Mouse (Mus musculus) midbrain, postnatal 0 days (tissue): ENCODE results near the gene Oas1d. TPM values are rescaled to one million over a fixed set of nuclear protein-coding genes. Genes with fewer than 3 reads are reported as not detected.
"Not testable (repeated sequence)": the region's sequence is repeated elsewhere in the genome, so short reads cannot be mapped to it uniquely, and the experiment has no call there.

ENCODE experiments used
- ATAC-seq: fragments of 200-750 bp; cut with Nextera tagmentation; 2 replicates; pipeline ENCODE4 v1.8.0; 2017; ENCODE audit warnings: moderate number of reproducible peaks, mild to moderate bottlenecking, moderate TSS enrichment, moderate library complexity; ENCODE audit not compliant: low FRiP score
- DNase-seq: peaks from one replicate; pipeline ENCODE4 v3.0.0-alpha.2; 2015; ENCODE audit warnings: low spot score
- H3K27ac ChIP-seq: fragments of 300-500 bp; sonication (generic); 2 replicates; pipeline ENCODE4 v1.5.1; 2014; ENCODE audit warnings: low read depth, mild to moderate bottlenecking, low read length, mixed read lengths
- H3K27me3 ChIP-seq: fragments of 300-500 bp; sonication (generic); 2 replicates; pipeline ENCODE4 v1.6.1; 2014; ENCODE audit warnings: low read length, control low read depth, mixed read lengths; ENCODE audit not compliant: insufficient read depth
- H3K36me3 ChIP-seq: fragments of 300-500 bp; sonication (generic); 2 replicates; pipeline ENCODE4 v1.6.1; 2014; ENCODE audit warnings: low read length, control low read depth, mixed read lengths; ENCODE audit not compliant: insufficient read depth
- H3K4me1 ChIP-seq: fragments of 300-500 bp; sonication (generic); 2 replicates; pipeline ENCODE4 v1.6.1; 2014; ENCODE audit warnings: mild to moderate bottlenecking, control low read depth, antibody characterized with exemption, low read length, mixed read lengths; ENCODE audit not compliant: insufficient read depth
- H3K4me2 ChIP-seq: fragments of 300-500 bp; sonication (generic); 2 replicates; pipeline ENCODE4 v1.6.1; 2014; ENCODE audit warnings: low read depth, mild to moderate bottlenecking, low read length, mixed read lengths; ENCODE audit not compliant: poor library complexity, severe bottlenecking
- H3K4me3 ChIP-seq: fragments of 300-500 bp; sonication (generic); 2 replicates; pipeline ENCODE4 v1.5.1; 2014; ENCODE audit warnings: low read depth, mild to moderate bottlenecking, low read length, moderate library complexity
- H3K9ac ChIP-seq: fragments of 300-500 bp; sonication (generic); replicated peaks from 2 replicates; pipeline ENCODE4 v1.6.1; 2014; ENCODE audit warnings: mild to moderate bottlenecking, low read length, moderate library complexity, mixed read lengths; ENCODE audit not compliant: poor library complexity, severe bottlenecking
- H3K9me3 ChIP-seq: fragments of 300-500 bp; sonication (generic); 2 replicates; pipeline ENCODE4 v1.6.1; 2016; ENCODE audit warnings: low read length, control low read depth
- CTCF ChIP-seq: IDR thresholded peaks from 2 replicates; pipeline ENCODE4 v1.5.1; 2016; ENCODE audit warnings: antibody characterized with exemption, mild to moderate bottlenecking
- WGBS: fragments of 180-500 bp; shearing (Covaris S2); extraction: QIAGEN DNeasy Blood & Tissue Kit; methylation state at CpG from one replicate; pipeline ENCODE4 v1.1.7; 2014; 5-methylcytosine and 5-hydroxymethylcytosine counted together
- polyA plus RNA-seq: library from polyadenylated mRNA; unstranded; fragments of >200 nt; fragmentation: Nextera tagmentation; extraction: Ambion mirVana; gene quantifications from 2 replicates; pipeline ENCODE4 v1.2.1, GENCODE M21; 2015
- total RNA-seq: library from RNA; depleted of rRNA; stranded (reverse); fragments of >200 nt; gene quantifications from 2 replicates; pipeline ENCODE4 v1.2.3, GENCODE M21; 2014

Oas1d gene
- total and polyA plus RNA-seq, 2 experiments from 2014 or later: 0.22 to 0.78 TPM

DNA sequence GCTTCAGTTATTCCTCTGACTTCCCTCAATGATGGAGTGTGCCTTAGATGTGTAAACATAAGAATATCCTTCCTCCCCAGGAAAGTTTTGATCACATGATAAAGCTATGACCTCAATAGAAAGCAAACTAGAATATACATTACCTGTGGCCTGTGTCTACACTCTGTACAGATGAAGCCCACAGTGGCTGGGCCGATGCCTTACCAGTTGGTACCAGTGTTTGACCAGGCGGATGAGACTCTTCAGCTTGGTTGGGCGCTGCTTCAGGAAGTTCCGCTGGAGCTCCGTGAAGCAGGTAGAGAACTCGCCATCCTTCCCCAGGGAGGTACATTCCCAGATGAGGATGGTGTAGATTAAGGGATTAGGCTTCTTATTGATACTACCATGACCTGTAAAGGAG is 32.7 kb upstream of the Oas1d start:
- not testable (repeated sequence) for DNase-seq, H3K27ac ChIP-seq, H3K4me3 ChIP-seq, H3K9me3 ChIP-seq, ATAC-seq, H3K4me1 ChIP-seq, H3K9ac ChIP-seq, H3K4me2 ChIP-seq, H3K27me3 ChIP-seq, H3K36me3 ChIP-seq
- 91% methylated on average over 6 of the region's 6 CpGs for WGBS

DNA sequence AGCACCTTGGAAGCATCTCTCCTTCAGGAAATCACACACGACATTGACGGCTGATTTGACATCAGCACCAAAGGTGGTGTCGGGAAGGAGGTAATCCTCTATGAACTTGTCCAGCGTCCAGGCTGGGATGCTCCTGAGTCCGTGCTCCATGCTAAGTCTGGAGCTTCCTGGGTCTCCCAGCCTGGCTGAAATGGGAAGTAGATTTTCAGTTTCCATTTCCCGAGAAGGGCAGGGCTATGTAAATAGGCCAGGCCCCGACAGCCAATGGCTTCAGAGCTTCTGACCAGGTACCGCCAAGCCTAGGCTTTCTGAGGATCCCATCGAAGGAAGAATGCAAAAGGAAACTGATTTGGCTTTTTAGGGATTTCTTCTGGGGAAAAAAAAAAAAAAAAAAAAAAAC is 26.9 kb upstream of the Oas1d start, which contains the start of gene Oas1g:
Gene Oas1g, minus strand, starts transcription at position 201 of the 400 bp plus-strand sequence.
- not testable (repeated sequence) for H3K9ac ChIP-seq, H3K27me3 ChIP-seq, DNase-seq, H3K4me3 ChIP-seq, H3K27ac ChIP-seq, ATAC-seq, H3K9me3 ChIP-seq, H3K4me2 ChIP-seq, H3K4me1 ChIP-seq, H3K36me3 ChIP-seq
- 46% methylated on average over 6 of the region's 9 CpGs for WGBS

DNA sequence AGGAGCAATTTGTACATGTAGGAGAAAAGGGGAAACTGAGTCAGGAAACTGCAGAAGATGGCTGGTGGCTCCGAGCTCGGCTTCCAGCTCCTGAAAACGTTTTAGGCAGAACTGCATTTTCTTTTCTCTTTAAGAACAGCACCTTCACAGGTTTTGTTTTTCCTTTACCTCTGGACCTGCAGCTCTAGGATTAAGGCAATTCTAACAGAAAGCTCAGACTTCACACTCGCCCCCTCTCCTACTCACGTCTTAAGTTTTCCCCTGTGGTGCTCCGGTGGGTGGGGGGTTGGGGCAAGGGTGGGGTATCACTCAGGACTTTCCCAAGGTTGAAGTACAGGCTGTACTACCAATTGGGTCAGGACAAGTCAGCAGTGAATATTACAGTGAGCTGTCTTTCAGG is 26.5 kb upstream of the Oas1d start:
- no peak for TF ChIP-seq CTCF
- Histone ChIP-seq H3K9me3 (no peaks in the 10 kb centered on the region), H3K27ac (no peak overlapping the region), H3K27me3 (no peaks in the 10 kb centered on the region), H3K4me2 (no peak overlapping the region), H3K9ac (no peak overlapping the region), H3K4me3 (no peak overlapping the region), H3K4me1 (no peaks in the 10 kb centered on the region), H3K36me3 (no peaks in the 10 kb centered on the region)
- 53% methylated on average over 6 of the region's 6 CpGs for WGBS
- DNase-seq (no peak), ATAC-seq (no peak)

DNA sequence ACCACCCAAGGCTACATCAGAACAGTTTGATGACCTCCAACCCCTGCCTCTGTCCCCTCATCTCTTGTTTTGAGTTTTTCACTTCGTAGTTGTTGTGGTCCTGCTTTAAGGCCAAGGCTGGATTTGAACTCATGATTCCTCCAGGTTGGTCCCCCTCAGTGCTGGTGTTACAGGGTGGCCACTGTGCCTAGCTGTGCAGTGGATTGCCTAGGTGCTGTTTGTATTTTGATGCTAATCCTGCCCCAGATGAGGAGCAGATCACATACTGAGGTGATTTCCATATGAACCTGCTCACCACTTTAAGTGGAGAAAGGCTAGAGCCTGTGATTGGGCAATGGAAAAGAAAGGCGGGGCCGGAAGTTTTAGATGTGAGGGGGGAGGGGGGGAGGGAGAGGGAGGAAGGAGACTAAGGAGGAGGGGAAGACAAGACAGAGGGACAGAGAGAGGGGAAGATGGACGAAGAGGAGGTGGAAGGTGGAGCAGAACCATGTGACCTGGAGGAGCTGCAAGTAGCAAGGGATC is 26.0 kb upstream of the Oas1d start:
- H3K27me3 ChIP-seq, H3K36me3 ChIP-seq, H3K4me1 ChIP-seq, ATAC-seq, H3K9ac ChIP-seq, H3K27ac ChIP-seq, DNase-seq, H3K9me3 ChIP-seq, H3K4me3 ChIP-seq, H3K4me2 ChIP-seq: not testable (repeated sequence)
- 34% methylated on average over 4 of the region's 4 CpGs for WGBS

DNA sequence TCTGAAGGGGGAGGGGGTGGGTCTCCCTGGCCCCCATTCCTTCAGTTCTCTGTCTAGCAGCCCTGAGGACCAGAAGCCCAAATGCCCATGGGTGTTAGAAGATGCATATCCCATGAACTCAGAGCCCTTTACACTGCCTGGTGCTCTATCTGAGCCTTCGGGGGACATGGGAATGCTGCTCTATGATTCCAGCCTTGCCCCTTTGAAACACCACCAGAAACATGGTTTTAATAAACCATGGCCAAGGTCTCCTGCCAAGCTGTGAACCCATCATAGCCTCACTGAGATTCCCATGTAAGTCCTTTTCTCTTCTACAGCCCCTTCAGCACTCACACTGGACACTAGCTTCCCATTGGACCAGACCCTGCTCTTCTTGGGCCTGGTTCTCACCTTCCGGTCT is 24.3 kb upstream of the Oas1d start:
- TF ChIP-seq CTCF: no peak
- ATAC-seq (no peak), DNase-seq (no peak)
- WGBS: 79% methylated on average over 2 of the region's 2 CpGs
- H3K27ac ChIP-seq: no peak overlapping the region
- no peaks in the 10 kb centered on the region for H3K27me3 ChIP-seq
- H3K4me2 ChIP-seq: no peak overlapping the region
- H3K36me3 ChIP-seq: no peaks in the 10 kb centered on the region
- no peaks in the 10 kb centered on the region for H3K9me3 ChIP-seq
- no peak overlapping the region for H3K9ac ChIP-seq
- no peak overlapping the region for H3K4me3 ChIP-seq
- no peaks in the 10 kb centered on the region for H3K4me1 ChIP-seq

DNA sequence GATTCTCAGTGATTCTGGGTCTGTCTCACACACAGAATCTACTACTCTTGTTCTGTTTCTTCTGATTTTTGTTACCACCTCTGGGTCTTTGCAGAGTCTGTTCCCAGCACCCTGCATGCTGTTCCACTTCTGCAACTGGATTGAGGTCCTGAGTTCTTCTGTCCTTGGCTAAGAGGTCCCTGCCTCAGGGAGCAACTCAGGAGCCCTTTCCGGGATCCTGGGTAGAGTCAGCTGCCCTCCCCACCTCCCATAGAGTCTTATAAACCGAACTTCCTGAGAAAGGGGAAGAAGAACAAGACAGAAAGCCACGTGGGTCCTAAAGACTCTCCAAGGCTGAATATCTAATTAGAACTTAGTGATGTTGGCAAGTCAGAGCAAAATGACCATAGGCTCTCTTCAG is 23.3 kb upstream of the Oas1d start:
- no peaks in the 10 kb centered on the region for H3K9me3 ChIP-seq
- no peak for DNase-seq
- WGBS: 46% methylated on average over 3 of the region's 3 CpGs
- H3K27me3 ChIP-seq: no peaks in the 10 kb centered on the region
- TF ChIP-seq CTCF: no peak
- H3K27ac ChIP-seq: no peak overlapping the region
- H3K4me1 ChIP-seq: no peaks in the 10 kb centered on the region
- ATAC-seq: no peak
- H3K4me2 ChIP-seq: no peak overlapping the region
- H3K36me3 ChIP-seq: no peaks in the 10 kb centered on the region
- no peak overlapping the region for H3K4me3 ChIP-seq
- H3K9ac ChIP-seq: no peak overlapping the region

DNA sequence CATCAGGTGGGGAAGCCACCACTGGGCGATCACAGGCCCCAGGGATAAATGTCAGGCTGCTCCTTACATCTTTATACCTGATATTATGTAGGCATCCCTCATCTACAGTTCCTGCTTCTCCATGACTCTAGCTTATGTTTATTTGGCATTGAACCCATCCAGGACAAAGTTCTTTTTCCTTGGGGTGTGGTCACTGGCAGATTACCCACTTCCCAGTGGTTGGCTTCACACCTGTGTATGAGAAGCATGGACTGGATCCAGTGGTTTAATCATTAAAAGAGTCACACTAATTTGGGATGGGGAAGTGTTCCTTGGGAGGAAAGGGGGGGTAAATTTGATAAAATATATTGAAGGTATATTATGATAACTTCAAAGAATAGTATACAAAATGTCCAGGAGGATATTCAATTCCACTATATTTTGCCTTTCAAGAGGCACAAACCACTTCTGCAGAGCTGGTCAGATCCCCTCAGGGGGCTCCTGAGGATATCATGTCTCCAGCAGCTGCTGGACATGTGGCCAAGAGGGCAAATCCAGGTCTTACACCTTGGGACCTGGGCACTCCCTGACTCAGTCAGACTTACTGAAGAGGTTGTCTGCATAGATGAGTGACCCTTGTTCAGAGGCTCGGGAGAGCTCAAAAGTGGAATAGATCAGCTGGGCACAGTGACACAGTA is 22.6 kb upstream of the Oas1d start:
- not testable (repeated sequence) for H3K36me3 ChIP-seq, H3K4me2 ChIP-seq, H3K9me3 ChIP-seq, ATAC-seq, H3K4me1 ChIP-seq, H3K9ac ChIP-seq, H3K27ac ChIP-seq, DNase-seq, H3K27me3 ChIP-seq, H3K4me3 ChIP-seq
- 73% methylated on average over 2 of the region's 2 CpGs for WGBS
